Mouse (Mus musculus): ENCODE results near the gene Fkbp10.
A peak's percentile ranks its signal among the peaks of the same experiment; 100 is the strongest.

Gene Fkbp10

GRCm38 (mm10) chr11:100394353-100395074 lies 21.0 kb upstream of the Fkbp10 start:
- DNase-seq (ENCODE audit: low spot score): no peak

GRCm38 (mm10) chr11:100395200-100395599 lies 20.3 kb upstream of the Fkbp10 start:
- peak; percentile 58 for DNase-seq (ENCODE audit: low spot score)

- no peak for DNase-seq (ENCODE audit: low spot score)
Observed at GRCm38 (mm10) chr11:100395861-100396631, 19.5 kb upstream of the Fkbp10 start.

- no peak for DNase-seq (ENCODE audit: low spot score)
Observed at GRCm38 (mm10) chr11:100396886-100397599, 18.5 kb upstream of the Fkbp10 start.

GRCm38 (mm10) chr11:100397600-100398389 lies 17.7 kb upstream of the Fkbp10 start, which contains the start of gene Jup:
Gene Jup (minus strand): TSS chr11:100397763.
- peak; percentile 99 for DNase-seq (ENCODE audit: low spot score)

- DNase-seq (ENCODE audit: low spot score): no peak
Observed at GRCm38 (mm10) chr11:100398517-100398916, 17.0 kb upstream of the Fkbp10 start.

- DNase-seq (ENCODE audit: low spot score): no peak
Observed at GRCm38 (mm10) chr11:100399320-100399719, 16.2 kb upstream of the Fkbp10 start.

GRCm38 (mm10) chr11:100399727-100400538 lies 15.6 kb upstream of the Fkbp10 start:
- no peak for DNase-seq (ENCODE audit: low spot score)

- DNase-seq (ENCODE audit: low spot score): no peak
Observed at GRCm38 (mm10) chr11:100400842-100401241, 14.7 kb upstream of the Fkbp10 start.

- peak; percentile 54 for DNase-seq (ENCODE audit: low spot score)
Observed at GRCm38 (mm10) chr11:100402240-100402639, 13.3 kb upstream of the Fkbp10 start.

- DNase-seq (ENCODE audit: low spot score): no peak
Observed at GRCm38 (mm10) chr11:100402682-100403081, 12.8 kb upstream of the Fkbp10 start.

- no peak for DNase-seq (ENCODE audit: low spot score)
Observed at GRCm38 (mm10) chr11:100403445-100404134, 11.9 kb upstream of the Fkbp10 start.

- no peak for DNase-seq (ENCODE audit: low spot score)
Observed at GRCm38 (mm10) chr11:100404456-100405074, 10.9 kb upstream of the Fkbp10 start.

GRCm38 (mm10) chr11:100406273-100406672 lies 9.2 kb upstream of the Fkbp10 start:
- DNase-seq (ENCODE audit: low spot score): no peak

GRCm38 (mm10) chr11:100406995-100407705 lies 8.3 kb upstream of the Fkbp10 start:
- no peak for DNase-seq (ENCODE audit: low spot score)

GRCm38 (mm10) chr11:100408076-100408834 lies 7.2 kb upstream of the Fkbp10 start:
- DNase-seq (ENCODE audit: low spot score): no peak

GRCm38 (mm10) chr11:100408835-100409462 lies 6.5 kb upstream of the Fkbp10 start:
- DNase-seq (ENCODE audit: low spot score): no peak

- DNase-seq (ENCODE audit: low spot score): no peak
Observed at GRCm38 (mm10) chr11:100409686-100410085, 5.8 kb upstream of the Fkbp10 start.
